Mouse (Mus musculus) kidney, postnatal 0 days (tissue): Measurements from ENCODE around the gene Cd3g. TPM values are rescaled to one million over a fixed set of nuclear protein-coding genes. Genes with fewer than 3 reads are reported as not detected.

Experiments
- ATAC-seq: fragments of 200-750 bp; cut with Nextera tagmentation; replicated peaks from 2 replicates; pipeline ENCODE4 v1.8.0; 2017; ENCODE audit warnings: low read depth, moderate number of reproducible peaks, moderate TSS enrichment, moderate library complexity; ENCODE audit not compliant: low FRiP score
- DNase-seq: peaks from one replicate; pipeline ENCODE4 v3.0.0-alpha.2; 2016; ENCODE audit warnings: low spot score
- H3K27ac ChIP-seq: fragments of 300-500 bp; sonication (generic); 2 replicates; pipeline ENCODE4 v1.5.1; 2014; ENCODE audit warnings: mild to moderate bottlenecking
- H3K27me3 ChIP-seq: fragments of 300-500 bp; sonication (generic); 2 replicates; pipeline ENCODE4 v1.6.1; 2014; ENCODE audit warnings: low read length, mixed read lengths; ENCODE audit not compliant: insufficient read depth
- H3K36me3 ChIP-seq: fragments of 300-500 bp; sonication (generic); 2 replicates; pipeline ENCODE4 v1.6.1; 2014; ENCODE audit warnings: low read length, mixed read lengths; ENCODE audit not compliant: insufficient read depth
- H3K4me1 ChIP-seq: fragments of 300-500 bp; sonication (generic); replicated peaks from 2 replicates; pipeline ENCODE4 v1.6.1; 2014; ENCODE audit warnings: antibody characterized with exemption, low read length, mixed read lengths; ENCODE audit not compliant: insufficient read depth
- H3K4me2 ChIP-seq: fragments of 300-500 bp; sonication (generic); 2 replicates; pipeline ENCODE4 v1.6.1; 2014; ENCODE audit warnings: mild to moderate bottlenecking, low read length, moderate library complexity, mixed read lengths
- H3K4me3 ChIP-seq: fragments of 300-500 bp; sonication (generic); replicated peaks from 2 replicates; pipeline ENCODE4 v1.5.1; 2014; ENCODE audit warnings: low read depth, low read length
- H3K9ac ChIP-seq: fragments of 300-500 bp; sonication (generic); 2 replicates; pipeline ENCODE4 v1.6.1; 2014; ENCODE audit warnings: low read depth, low read length
- H3K9me3 ChIP-seq: fragments of 300-500 bp; sonication (generic); replicated peaks from 2 replicates; pipeline ENCODE4 v1.6.1; 2016; ENCODE audit warnings: low read length, inconsistent platforms, mixed read lengths
- CTCF ChIP-seq: IDR thresholded peaks from 2 replicates; pipeline ENCODE4 v1.5.1; 2016; ENCODE audit warnings: antibody characterized with exemption, low read depth, mild to moderate bottlenecking, moderate library complexity
- WGBS: fragments of 180-500 bp; shearing (Covaris S2); extraction: QIAGEN DNeasy Blood & Tissue Kit; methylation state at CpG from one replicate; pipeline ENCODE4 v1.1.7; 2014; 5-methylcytosine and 5-hydroxymethylcytosine counted together
- polyA plus RNA-seq: library from polyadenylated mRNA; unstranded; fragments of >200 nt; fragmentation: Nextera tagmentation; extraction: Ambion mirVana; gene quantifications from 2 replicates; pipeline ENCODE4 v1.2.1, GENCODE M21; 2015

The Cd3g gene
- polyA plus RNA-seq, 1 experiment from 2014 or later, result not detected

DNA sequence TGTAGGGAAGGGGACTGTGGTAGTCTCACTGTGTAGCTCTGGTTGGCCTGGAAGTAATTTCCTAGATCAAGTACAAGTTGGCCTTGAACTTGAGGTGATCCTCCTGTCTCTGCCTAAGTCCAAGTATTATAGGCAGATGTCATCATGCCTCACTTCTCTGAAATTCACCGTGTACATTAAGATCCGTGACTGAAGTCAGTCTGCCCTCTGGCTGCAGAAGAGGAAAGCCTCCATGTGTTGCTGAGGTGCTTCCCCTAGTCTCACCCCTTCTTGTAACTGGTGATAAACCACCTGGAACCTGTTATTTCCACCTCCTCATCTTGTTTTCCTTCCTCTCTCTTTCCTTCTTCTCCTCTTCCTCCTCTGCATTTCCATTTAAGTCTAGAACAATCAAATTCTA, 34.6 kb upstream of the Cd3g start:
- Histone ChIP-seq H3K4me3 (no peak overlapping the region), H3K9ac (no peak overlapping the region), H3K9me3 (no peaks in the 10 kb centered on the region), H3K27me3 (no peaks in the 10 kb centered on the region), H3K36me3 (no peaks in the 10 kb centered on the region), H3K4me2 (no peak overlapping the region), H3K27ac (no peak overlapping the region), H3K4me1 (no peaks in the 10 kb centered on the region)
- WGBS, result 48% methylated on average over 2 of the region's 2 CpGs
- no peak for DNase-seq
- no peak for TF ChIP-seq CTCF
- ATAC-seq, result no peak

- ATAC-seq, result no peak
- WGBS, result 42% methylated on average over 6 of the region's 6 CpGs
- TF ChIP-seq CTCF, result no peak
- H3K9ac ChIP-seq, result no peak overlapping the region
- H3K4me2 ChIP-seq, result no peak overlapping the region
- H3K27me3 ChIP-seq, result no peaks in the 10 kb centered on the region
- no peaks in the 10 kb centered on the region for H3K36me3 ChIP-seq
- H3K9me3 ChIP-seq, result no peaks in the 10 kb centered on the region
- no peak for DNase-seq
- H3K4me3 ChIP-seq, result no peak overlapping the region
- no peaks in the 10 kb centered on the region for H3K4me1 ChIP-seq
- no peak overlapping the region for H3K27ac ChIP-seq
Observed at GRCm38 (mm10) chr9:45011291-45011690, 31.1 kb upstream of the Cd3g start.

DNA sequence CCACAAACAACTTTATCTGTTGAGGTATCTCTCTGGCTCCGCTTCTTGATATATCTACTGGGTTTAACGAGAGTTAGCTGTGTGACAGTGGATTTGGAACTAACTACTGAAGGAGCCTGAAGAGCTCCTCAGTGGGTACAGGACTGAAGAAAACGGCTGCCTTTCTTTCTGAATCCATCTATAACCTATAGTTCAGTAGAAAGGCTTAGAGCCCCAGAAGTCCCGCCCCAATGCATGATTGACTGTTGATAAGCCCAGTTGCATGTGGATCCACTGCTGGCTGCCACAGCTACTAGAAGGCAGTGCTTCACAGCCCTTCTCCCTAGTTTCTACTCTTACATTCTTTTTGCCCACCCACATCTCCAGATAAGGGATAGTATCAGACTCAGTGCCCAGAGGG, 30.2 kb upstream of the Cd3g start:
- H3K36me3 ChIP-seq, result no peaks in the 10 kb centered on the region
- no peak for TF ChIP-seq CTCF
- ATAC-seq, result no peak

GRCm38 (mm10) chr9:45009180-45010078, 29.2 kb upstream of the Cd3g start, which contains the start of gene Cd3e:
TSS of gene Cd3e (minus strand) at chr9:45009627.
- Histone ChIP-seq H3K9ac (no peak within 1 kb of the TSS), H3K36me3 (no peaks in the 10 kb centered on the region), H3K27me3 (no peaks in the 10 kb centered on the region), H3K4me2 (no peak within 1 kb of the TSS), H3K9me3 (no peaks in the 10 kb centered on the region), H3K27ac (no peak within 1 kb of the TSS), H3K4me1 (no peaks in the 10 kb centered on the region), H3K4me3 (no peak within 1 kb of the TSS)
- WGBS, result 87% methylated on average over 19 of the region's 19 CpGs
- DNase-seq (no peak), ATAC-seq (no peak)
- TF ChIP-seq CTCF, result no peak

More for the DNA sequence above, 30.2 kb upstream of the Cd3g start:
- 72% methylated on average over 4 of the region's 4 CpGs for WGBS
- Histone ChIP-seq H3K9me3 (no peaks in the 10 kb centered on the region), H3K4me3 (no peak overlapping the region), H3K9ac (no peak overlapping the region), H3K4me1 (no peaks in the 10 kb centered on the region), H3K27ac (no peak overlapping the region), H3K4me2 (no peak overlapping the region), H3K27me3 (no peaks in the 10 kb centered on the region)
- DNase-seq, result no peak

- no peak for ATAC-seq
- H3K27me3 ChIP-seq, result no peaks in the 10 kb centered on the region
- WGBS, result 82% methylated on average over 4 of the region's 4 CpGs
- no peak for TF ChIP-seq CTCF
- H3K36me3 ChIP-seq, result no peaks in the 10 kb centered on the region
- H3K9ac ChIP-seq, result no peak overlapping the region
- H3K4me2 ChIP-seq, result no peak overlapping the region
- no peak overlapping the region for H3K27ac ChIP-seq
- no peaks in the 10 kb centered on the region for H3K4me1 ChIP-seq
- no peak overlapping the region for H3K4me3 ChIP-seq
- no peak for DNase-seq
- H3K9me3 ChIP-seq, result no peaks in the 10 kb centered on the region
Observed at GRCm38 (mm10) chr9:45008342-45008741, 28.1 kb upstream of the Cd3g start.

GRCm38 (mm10) chr9:45007404-45007803, 27.2 kb upstream of the Cd3g start:
- Histone ChIP-seq H3K36me3 (no peaks in the 10 kb centered on the region), H3K9ac (no peak overlapping the region), H3K4me2 (no peak overlapping the region), H3K4me3 (no peak overlapping the region), H3K27me3 (no peaks in the 10 kb centered on the region), H3K27ac (no peak overlapping the region), H3K9me3 (no peaks in the 10 kb centered on the region), H3K4me1 (no peaks in the 10 kb centered on the region)
- DNase-seq, result no peak
- no peak for ATAC-seq
- no peak for TF ChIP-seq CTCF
- 73% methylated on average over 12 of the region's 12 CpGs for WGBS
